Mouse (Mus musculus) mesoderm, embryonic 11.5 days (tissue): Measurements from ENCODE around the gene Atf6b.
A peak's percentile ranks its signal among the peaks of the same experiment; 100 is the strongest.

Source experiments
- DNase-seq: peaks from one replicate; pipeline ENCODE4 v3.0.0-alpha.2; 2012; ENCODE audit warnings: low read depth, low spot score

Gene Atf6b

GRCm38 (mm10) chr17:34664472-34664871 is 17.5 kb downstream of the Atf6b start:
- no peak for DNase-seq

GRCm38 (mm10) chr17:34670235-34670634 is 23.3 kb downstream of the Atf6b start, which contains the start of gene Tnxb:
Gene Tnxb (plus strand): TSS chr17:34670535.
- DNase-seq: no peak

GRCm38 (mm10) chr17:34671151-34672066 is 24.5 kb downstream of the Atf6b start:
- peak; percentile 25 for DNase-seq

GRCm38 (mm10) chr17:34672246-34672792 is 25.4 kb downstream of the Atf6b start:
- no peak for DNase-seq

- DNase-seq: no peak
These were observed 26.2 kb downstream of the Atf6b start for GRCm38 (mm10) chr17:34673139-34673538.

DNA sequence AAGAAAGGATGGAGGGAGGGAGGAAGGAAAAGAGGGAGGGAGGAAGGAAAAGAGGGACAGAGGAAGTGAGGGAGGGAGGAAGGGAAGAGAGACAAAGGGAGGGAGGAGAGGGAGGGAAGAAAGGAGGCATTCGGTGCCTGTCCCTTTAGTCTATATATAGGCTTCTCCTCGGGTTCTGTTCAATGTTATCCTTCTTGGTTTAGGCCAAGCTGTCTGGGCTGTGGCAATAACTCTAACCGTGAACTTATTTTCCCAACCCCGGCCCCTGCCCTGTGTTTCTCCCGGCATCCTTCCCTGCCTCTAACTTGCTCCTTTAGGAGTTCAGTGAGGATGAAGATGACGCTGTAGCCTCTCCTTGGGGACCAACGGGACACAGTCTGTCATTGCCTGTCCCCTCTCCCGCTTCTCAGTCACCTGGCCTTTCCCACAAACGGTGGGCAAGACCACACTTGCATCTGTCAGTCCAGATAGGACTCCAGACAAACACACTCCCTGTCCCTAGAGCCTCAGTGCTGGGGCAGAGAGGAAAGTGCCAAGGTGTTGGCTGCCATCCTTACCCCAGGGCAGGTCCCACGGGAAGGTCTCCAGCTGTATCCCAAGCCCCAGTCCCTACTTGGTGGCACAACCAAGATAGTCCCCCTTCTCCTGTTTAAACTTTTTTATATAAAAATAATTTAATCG is 27.7 kb downstream of the Atf6b start:
- DNase-seq: no peak

DNA sequence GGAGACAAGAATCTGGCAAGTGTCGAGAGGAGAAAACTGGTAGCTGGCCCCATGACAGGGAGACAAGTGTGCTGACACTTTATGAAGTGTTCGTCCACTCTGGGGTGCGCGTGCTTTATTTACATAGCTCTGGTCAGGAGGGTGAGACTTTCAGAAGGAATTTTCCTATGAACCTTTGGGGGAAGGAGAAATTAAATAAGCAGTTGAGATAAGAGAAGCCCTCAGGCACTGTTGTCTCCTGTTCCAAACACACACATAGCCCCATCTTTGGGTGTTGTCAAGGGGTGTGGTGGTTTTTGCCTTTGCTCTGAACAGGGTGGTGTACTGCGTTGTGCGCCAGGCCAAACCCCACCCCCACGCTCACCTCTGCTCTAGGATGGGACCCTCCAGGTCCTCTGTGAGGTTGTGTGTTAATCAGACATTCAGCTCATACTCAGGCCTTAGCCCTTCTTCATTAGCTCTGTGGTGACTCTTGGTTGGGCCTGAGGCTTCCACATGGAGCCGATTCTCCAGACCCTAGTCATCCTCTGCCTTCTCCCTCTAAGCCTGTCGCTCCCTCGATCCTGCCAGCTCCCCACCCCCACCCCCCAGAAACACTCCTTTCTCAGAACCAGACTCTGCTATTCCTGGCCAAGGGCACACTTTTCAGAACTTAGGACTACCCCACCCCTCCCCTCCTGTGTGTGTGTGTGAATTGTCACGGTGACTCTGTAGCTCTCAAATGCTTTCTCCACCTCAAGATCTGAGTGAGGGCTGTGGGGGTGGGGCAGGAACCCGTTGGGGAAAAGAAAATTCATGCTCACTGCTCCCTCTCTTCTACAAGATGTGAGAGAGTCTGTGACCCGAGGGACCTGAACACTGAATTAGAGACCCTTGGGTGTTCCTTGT is 28.5 kb downstream of the Atf6b start:
- no peak for DNase-seq

- no peak for DNase-seq
These were observed 29.1 kb downstream of the Atf6b start for GRCm38 (mm10) chr17:34676093-34676460.

DNA sequence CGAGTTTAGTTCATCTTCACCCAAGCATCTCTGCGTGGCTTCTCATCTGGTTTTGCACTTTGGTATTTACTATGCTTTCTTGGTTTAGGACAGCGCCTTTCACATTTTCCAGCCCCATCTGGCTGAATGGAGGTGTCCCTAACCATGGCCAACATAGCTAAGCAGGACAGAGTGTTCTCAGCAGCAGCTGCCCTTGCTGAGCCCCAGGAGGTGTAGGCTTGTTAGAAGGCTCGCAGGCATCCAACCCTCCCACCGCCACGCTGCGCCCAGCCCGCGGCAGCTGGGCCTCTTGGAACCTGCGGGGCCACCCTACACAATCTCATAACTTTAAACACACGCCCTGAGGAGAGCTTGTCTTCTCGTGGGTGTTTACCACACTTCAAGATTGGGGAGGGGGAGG is 29.7 kb downstream of the Atf6b start:
- DNase-seq: no peak

DNA sequence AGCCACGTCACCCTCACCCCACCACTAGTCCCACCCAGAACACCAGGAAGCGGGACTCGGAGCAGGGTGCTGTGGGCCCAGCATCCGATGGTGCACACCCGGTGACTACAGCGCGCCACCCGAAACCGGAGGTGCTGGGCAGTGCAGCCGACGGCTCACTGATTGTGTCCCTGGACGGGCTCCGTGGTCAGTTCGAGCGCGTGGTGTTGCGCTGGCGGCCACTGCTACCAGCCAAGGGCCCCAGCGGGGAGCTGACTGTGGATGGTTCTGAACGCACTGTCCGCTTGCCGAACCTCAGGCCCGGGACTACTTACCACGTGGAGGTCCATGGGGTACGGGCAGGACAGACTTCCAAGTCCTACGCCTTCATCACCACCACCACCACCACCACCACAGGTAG is 33.2 kb downstream of the Atf6b start:
- no peak for DNase-seq

GRCm38 (mm10) chr17:34680621-34681020 is 33.7 kb downstream of the Atf6b start:
- DNase-seq: no peak

- no peak for DNase-seq
These were observed 34.2 kb downstream of the Atf6b start for GRCm38 (mm10) chr17:34681132-34681571.

GRCm38 (mm10) chr17:34681881-34682536 is 35.1 kb downstream of the Atf6b start:
- DNase-seq: no peak

DNA sequence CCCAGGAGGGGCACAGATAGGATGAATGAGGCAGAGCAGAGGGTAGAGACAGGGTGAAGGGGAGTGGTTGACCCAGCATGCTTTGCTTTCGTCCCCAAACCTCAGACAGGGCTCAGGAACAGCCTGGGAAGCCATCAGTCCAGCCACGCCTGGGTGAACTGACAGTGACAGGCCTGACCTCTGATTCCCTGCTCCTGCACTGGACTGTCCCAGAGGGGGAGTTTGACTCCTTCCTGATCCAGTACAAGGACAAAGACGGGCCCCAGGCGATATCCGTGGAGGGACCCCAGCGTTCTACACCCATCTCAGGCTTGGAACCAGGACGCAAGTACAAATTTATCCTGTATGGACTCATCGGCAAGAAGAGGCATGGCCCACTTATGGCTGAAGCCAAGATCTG is 36.2 kb downstream of the Atf6b start:
- no peak for DNase-seq

- DNase-seq: no peak
These were observed 36.8 kb downstream of the Atf6b start for GRCm38 (mm10) chr17:34683686-34684220.

GRCm38 (mm10) chr17:34684253-34684893 is 37.4 kb downstream of the Atf6b start:
- no peak for DNase-seq

DNA sequence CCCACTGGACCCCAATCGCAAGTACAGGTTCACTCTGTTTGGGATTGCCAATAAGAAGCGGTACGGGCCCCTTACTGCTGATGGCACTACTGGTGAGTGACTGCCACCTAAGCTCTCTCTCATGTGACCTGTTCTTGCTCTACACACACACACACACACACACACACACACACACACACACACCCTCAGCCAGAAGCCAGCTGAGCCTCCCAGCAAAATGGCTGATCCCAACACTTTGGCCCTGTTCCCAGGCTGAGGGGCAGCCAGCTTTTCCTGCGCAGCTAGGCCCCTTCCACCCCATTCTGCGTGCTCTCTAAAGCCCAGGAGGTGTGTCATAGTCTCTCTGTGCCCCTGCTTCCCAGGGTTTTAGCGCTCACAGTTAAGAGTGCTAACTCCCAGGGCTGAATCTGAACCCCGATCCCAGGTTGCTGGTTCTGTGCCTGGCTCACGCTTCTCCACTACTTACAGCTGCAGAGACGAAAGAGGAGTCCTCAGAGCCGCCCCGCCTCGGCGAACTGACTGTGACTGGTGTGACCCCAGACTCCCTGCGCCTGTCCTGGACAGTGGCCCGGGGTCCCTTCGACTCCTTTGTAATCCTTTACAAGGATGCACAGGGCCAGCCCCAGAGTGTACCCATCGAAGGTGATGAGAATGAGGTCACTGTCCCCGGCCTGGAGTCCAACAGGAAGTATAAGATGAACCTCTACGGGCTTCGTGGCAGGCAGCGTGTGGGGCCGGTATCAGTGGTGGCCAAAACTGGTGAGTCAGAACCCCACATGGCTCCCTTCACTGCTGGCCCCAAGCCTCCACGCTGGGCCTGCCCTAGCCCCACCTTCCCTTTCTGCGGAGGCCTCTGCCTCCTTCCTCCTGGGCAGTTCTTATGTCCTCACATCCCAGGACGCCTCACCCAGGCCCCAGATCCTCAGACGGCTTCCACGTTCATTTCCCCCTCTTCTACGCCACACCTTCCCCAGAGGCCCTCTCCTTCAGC is 38.5 kb downstream of the Atf6b start:
- no peak for DNase-seq

- DNase-seq: no peak
These were observed 41.9 kb downstream of the Atf6b start for GRCm38 (mm10) chr17:34688889-34689288.

- no peak for DNase-seq
These were observed 43.5 kb downstream of the Atf6b start for GRCm38 (mm10) chr17:34690458-34690857.
